Mouse (Mus musculus) testis, adult 2 months (tissue): Measurements from ENCODE around the gene Rbm39. TPM values are rescaled to one million over a fixed set of nuclear protein-coding genes. Genes with fewer than 3 reads are reported as not detected.
"Not testable (repeated sequence)": the region's sequence is repeated elsewhere in the genome, so short reads cannot be mapped to it uniquely, and the experiment has no call there.

Experiments used
- H3K27ac ChIP-seq: fragments of 200-500 bp; 2 replicates; pipeline ENCODE4 v1.5.1; 2012; ENCODE audit warnings: low read depth, low read length; ENCODE audit not compliant: control insufficient read depth, insufficient read depth
- H3K27me3 ChIP-seq: fragments of 200-500 bp; 2 replicates; pipeline ENCODE4 v1.6.1; 2012; ENCODE audit warnings: mild to moderate bottlenecking, low read length, moderate library complexity; ENCODE audit not compliant: control insufficient read depth, insufficient read depth
- H3K36me3 ChIP-seq: fragments of 200-500 bp; 2 replicates; pipeline ENCODE4 v1.6.1; 2012; ENCODE audit warnings: mild to moderate bottlenecking, low read length; ENCODE audit not compliant: control insufficient read depth, insufficient read depth
- H3K4me1 ChIP-seq: fragments of 200-500 bp; 2 replicates; pipeline ENCODE4 v1.6.1; 2012; ENCODE audit warnings: low read length; ENCODE audit not compliant: control insufficient read depth, insufficient read depth
- H3K4me3 ChIP-seq: fragments of 200-500 bp; 2 replicates; pipeline ENCODE4 v1.5.1; 2012; ENCODE audit warnings: low read depth, mild to moderate bottlenecking, low read length, moderate library complexity, mixed read lengths; ENCODE audit not compliant: control insufficient read depth
- CTCF ChIP-seq: fragments of 200-500 bp; IDR thresholded peaks from 2 replicates; pipeline ENCODE4 v1.5.1; 2012; ENCODE audit warnings: low read depth, mild to moderate bottlenecking, inconsistent platforms, low read length, moderate library complexity; ENCODE audit not compliant: control insufficient read depth, insufficient read depth, insufficient replicate concordance
- POLR2A ChIP-seq: fragments of 200-500 bp; IDR thresholded peaks from 2 replicates; pipeline ENCODE4 v1.6.1; 2012; ENCODE audit warnings: low read depth, mild to moderate bottlenecking, inconsistent platforms, low read length, moderate library complexity; ENCODE audit not compliant: control insufficient read depth
- polyA plus RNA-seq: library from polyadenylated mRNA; depleted of rRNA; stranded (reverse); fragments of >200 nt; gene quantifications from 2 replicates; pipeline ENCODE4 v1.2.3, GENCODE M21; 2012

Rbm39 gene
- polyA plus RNA-seq, 1 experiment = 27.9 TPM

- Histone ChIP-seq H3K27me3 (no peaks in the 10 kb centered on the region), H3K27ac (no peak overlapping the region), H3K4me1 (peaks cover 7% of the 10 kb centered on the region), H3K4me3 (no peak overlapping the region), H3K36me3 (no peaks in the 10 kb centered on the region)
- no peak for TF ChIP-seq CTCF
- TF ChIP-seq POLR2A = no peak
These were observed 13.2 kb upstream of the Rbm39 start for GRCm38 (mm10) chr2:156193066-156193862.

DNA sequence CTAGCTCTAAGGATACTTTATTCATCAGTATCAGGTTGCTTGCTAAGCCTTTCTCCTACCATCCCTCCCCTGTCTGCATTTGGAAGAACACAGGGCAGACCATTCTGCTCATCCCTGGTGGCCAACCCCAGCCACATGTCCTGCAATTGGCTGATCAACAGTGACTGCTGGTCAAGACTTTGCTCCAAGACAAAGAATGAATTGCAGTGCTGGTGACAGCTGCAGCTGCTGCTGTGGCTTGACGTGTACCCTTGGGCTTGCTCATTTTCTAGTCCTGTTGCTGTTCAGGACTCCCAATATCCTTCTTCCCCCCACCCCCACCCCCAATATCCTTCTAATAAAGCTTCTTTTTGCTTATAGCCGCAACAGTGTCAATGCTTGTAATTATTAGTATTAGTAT lies 12.0 kb upstream of the Rbm39 start:
- no peak for TF ChIP-seq CTCF
- no peak for TF ChIP-seq POLR2A
- H3K36me3 ChIP-seq = no peaks in the 10 kb centered on the region
- no peak overlapping the region for H3K27ac ChIP-seq
- H3K4me1 ChIP-seq = peaks cover 5% of the 10 kb centered on the region
- no peaks in the 10 kb centered on the region for H3K27me3 ChIP-seq
- no peak overlapping the region for H3K4me3 ChIP-seq

GRCm38 (mm10) chr2:156191540-156191939 lies 11.5 kb upstream of the Rbm39 start:
- Histone ChIP-seq H3K4me3 (no peak overlapping the region), H3K36me3 (no peaks in the 10 kb centered on the region), H3K4me1 (peaks cover 5% of the 10 kb centered on the region), H3K27me3 (no peaks in the 10 kb centered on the region), H3K27ac (no peak overlapping the region)
- TF ChIP-seq CTCF (no peak), POLR2A (no peak)

GRCm38 (mm10) chr2:156190004-156190896 lies 10.2 kb upstream of the Rbm39 start:
- no peaks in the 10 kb centered on the region for H3K36me3 ChIP-seq
- H3K4me3 ChIP-seq = no peak overlapping the region
- TF ChIP-seq CTCF (no peak), POLR2A (no peak)
- H3K27ac ChIP-seq = peak overlapping the region; percentile 39; the same call in 1 of the 2 replicates
- H3K27me3 ChIP-seq = no peaks in the 10 kb centered on the region
- H3K4me1 ChIP-seq = peaks cover 5% of the 10 kb centered on the region

DNA sequence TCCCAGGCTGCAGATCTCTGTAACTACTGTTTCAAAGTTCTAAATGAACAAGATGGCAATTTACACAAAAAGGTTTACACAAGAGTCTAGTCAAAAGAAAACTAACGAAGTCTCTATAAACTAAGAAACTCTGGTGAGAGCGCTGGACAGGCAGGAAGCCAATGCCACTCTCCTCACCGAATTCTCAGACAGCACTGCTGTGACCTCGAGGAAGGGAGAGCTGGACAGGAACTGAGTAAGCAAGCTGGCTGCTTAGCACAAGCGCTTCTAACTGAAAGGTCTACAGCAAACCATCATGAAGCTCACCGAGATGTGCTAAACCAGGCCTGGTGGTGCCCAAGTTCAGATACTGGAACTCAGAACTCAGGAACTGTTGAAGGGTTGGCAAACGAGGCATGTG lies 9.2 kb upstream of the Rbm39 start:
- not testable (repeated sequence) for H3K4me3 ChIP-seq, H3K27me3 ChIP-seq, H3K4me1 ChIP-seq, H3K36me3 ChIP-seq
- peak overlapping the region; percentile 25; the same call in 1 of the 2 replicates for H3K27ac ChIP-seq

DNA sequence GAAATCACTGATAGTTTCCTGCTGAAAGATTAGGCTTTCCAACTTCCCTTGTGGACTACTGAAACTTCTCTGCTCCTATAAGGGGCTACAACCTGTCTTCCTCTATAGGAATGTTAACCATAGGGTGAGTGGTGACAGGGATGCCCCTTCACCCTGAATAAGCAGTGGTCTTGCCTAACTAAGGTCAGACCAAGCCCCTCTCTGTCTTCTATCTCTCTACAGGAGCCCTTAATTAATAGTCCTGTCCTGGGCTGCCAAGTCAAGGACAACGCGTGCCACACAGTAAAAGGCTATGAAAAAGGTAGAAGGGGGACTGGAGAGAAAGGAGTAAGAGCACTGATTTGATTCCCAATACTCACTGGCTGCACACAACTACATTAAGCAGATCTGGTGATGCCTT lies 1.6 kb upstream of the Rbm39 start:
- TF ChIP-seq CTCF (no peak), POLR2A (no peak)
- H3K27ac ChIP-seq = 0 out of 2 replicates have a peak overlapping the region, but pooled peaks have one; percentile 77
- H3K4me1 ChIP-seq = no peaks in the 10 kb centered on the region; the same call in 1 of the 2 replicates
- H3K27me3 ChIP-seq = no peaks in the 10 kb centered on the region
- H3K36me3 ChIP-seq = no peaks in the 10 kb centered on the region
- H3K4me3 ChIP-seq = peak overlapping the region; percentile 52; the same call in 1 of the 2 replicates
